Mouse (Mus musculus) testis, adult 2 months (tissue): Measurements from ENCODE around the gene Kansl1l. TPM values are rescaled to one million over a fixed set of nuclear protein-coding genes. Genes with fewer than 3 reads are reported as not detected.

ENCODE experiments used
- H3K27ac ChIP-seq: fragments of 200-500 bp; 2 replicates; pipeline ENCODE4 v1.5.1; 2012; ENCODE audit warnings: low read depth, low read length; ENCODE audit not compliant: control insufficient read depth, insufficient read depth
- H3K27me3 ChIP-seq: fragments of 200-500 bp; 2 replicates; pipeline ENCODE4 v1.6.1; 2012; ENCODE audit warnings: mild to moderate bottlenecking, low read length, moderate library complexity; ENCODE audit not compliant: control insufficient read depth, insufficient read depth
- H3K36me3 ChIP-seq: fragments of 200-500 bp; 2 replicates; pipeline ENCODE4 v1.6.1; 2012; ENCODE audit warnings: mild to moderate bottlenecking, low read length; ENCODE audit not compliant: control insufficient read depth, insufficient read depth
- H3K4me1 ChIP-seq: fragments of 200-500 bp; 2 replicates; pipeline ENCODE4 v1.6.1; 2012; ENCODE audit warnings: low read length; ENCODE audit not compliant: control insufficient read depth, insufficient read depth
- H3K4me3 ChIP-seq: fragments of 200-500 bp; 2 replicates; pipeline ENCODE4 v1.5.1; 2012; ENCODE audit warnings: low read depth, mild to moderate bottlenecking, low read length, moderate library complexity, mixed read lengths; ENCODE audit not compliant: control insufficient read depth
- CTCF ChIP-seq: fragments of 200-500 bp; IDR thresholded peaks from 2 replicates; pipeline ENCODE4 v1.5.1; 2012; ENCODE audit warnings: low read depth, mild to moderate bottlenecking, inconsistent platforms, low read length, moderate library complexity; ENCODE audit not compliant: control insufficient read depth, insufficient read depth, insufficient replicate concordance
- POLR2A ChIP-seq: fragments of 200-500 bp; IDR thresholded peaks from 2 replicates; pipeline ENCODE4 v1.6.1; 2012; ENCODE audit warnings: low read depth, mild to moderate bottlenecking, inconsistent platforms, low read length, moderate library complexity; ENCODE audit not compliant: control insufficient read depth
- polyA plus RNA-seq: library from polyadenylated mRNA; depleted of rRNA; stranded (reverse); fragments of >200 nt; gene quantifications from 2 replicates; pipeline ENCODE4 v1.2.3, GENCODE M21; 2012

The Kansl1l gene
- polyA plus RNA-seq, 1 experiment = 16.3 TPM

- no peak overlapping the region for H3K27ac ChIP-seq
- H3K4me3 ChIP-seq = no peak overlapping the region
- no peaks in the 10 kb centered on the region for H3K4me1 ChIP-seq
- no peaks in the 10 kb centered on the region; the same call in none of the 2 replicates for H3K36me3 ChIP-seq
- no peak for TF ChIP-seq POLR2A
- no peak for TF ChIP-seq CTCF
- no peaks in the 10 kb centered on the region for H3K27me3 ChIP-seq
These were observed 19.4 kb downstream of the Kansl1l start for GRCm38 (mm10) chr1:66797962-66798361.

GRCm38 (mm10) chr1:66792838-66793466 lies 24.4 kb downstream of the Kansl1l start:
- H3K36me3 ChIP-seq = no peaks in the 10 kb centered on the region; the same call in 1 of the 2 replicates
- no peaks in the 10 kb centered on the region for H3K4me1 ChIP-seq
- no peak overlapping the region for H3K4me3 ChIP-seq
- TF ChIP-seq CTCF = no peak
- TF ChIP-seq POLR2A = no peak
- H3K27ac ChIP-seq = no peak overlapping the region
- H3K27me3 ChIP-seq = no peaks in the 10 kb centered on the region

GRCm38 (mm10) chr1:66782296-66782695 lies 35.1 kb downstream of the Kansl1l start:
- TF ChIP-seq POLR2A (no peak), CTCF (no peak)
- Histone ChIP-seq H3K4me3 (no peak overlapping the region), H3K4me1 (no peaks in the 10 kb centered on the region), H3K27ac (no peak overlapping the region), H3K36me3 (no peaks in the 10 kb centered on the region), H3K27me3 (no peaks in the 10 kb centered on the region)

- H3K36me3 ChIP-seq = no peaks in the 10 kb centered on the region
- no peaks in the 10 kb centered on the region for H3K27me3 ChIP-seq
- H3K4me1 ChIP-seq = no peaks in the 10 kb centered on the region
- no peak overlapping the region for H3K4me3 ChIP-seq
- H3K27ac ChIP-seq = no peak overlapping the region
- no peak for TF ChIP-seq POLR2A
- no peak for TF ChIP-seq CTCF
These were observed 36.3 kb downstream of the Kansl1l start for GRCm38 (mm10) chr1:66781027-66781426.

- Histone ChIP-seq H3K4me3 (no peak overlapping the region), H3K36me3 (no peaks in the 10 kb centered on the region), H3K27me3 (no peaks in the 10 kb centered on the region), H3K27ac (no peak overlapping the region), H3K4me1 (no peaks in the 10 kb centered on the region)
- TF ChIP-seq POLR2A (no peak), CTCF (no peak)
These were observed 38.6 kb downstream of the Kansl1l start for GRCm38 (mm10) chr1:66778798-66779197.

GRCm38 (mm10) chr1:66777878-66778277 lies 39.5 kb downstream of the Kansl1l start:
- TF ChIP-seq POLR2A (no peak), CTCF (no peak)
- no peaks in the 10 kb centered on the region; the same call in 1 of the 2 replicates for H3K36me3 ChIP-seq
- no peak overlapping the region for H3K27ac ChIP-seq
- no peaks in the 10 kb centered on the region for H3K27me3 ChIP-seq
- H3K4me3 ChIP-seq = no peak overlapping the region
- H3K4me1 ChIP-seq = no peaks in the 10 kb centered on the region

- Histone ChIP-seq H3K36me3 (peaks cover 1% of the 10 kb centered on the region; the same call in 1 of the 2 replicates), H3K4me3 (no peak overlapping the region), H3K4me1 (no peaks in the 10 kb centered on the region), H3K27me3 (no peaks in the 10 kb centered on the region), H3K27ac (no peak overlapping the region)
- TF ChIP-seq POLR2A = no peak
- TF ChIP-seq CTCF = no peak
These were observed 48.6 kb downstream of the Kansl1l start for GRCm38 (mm10) chr1:66768764-66769163.
